In the genomic region with DNA sequence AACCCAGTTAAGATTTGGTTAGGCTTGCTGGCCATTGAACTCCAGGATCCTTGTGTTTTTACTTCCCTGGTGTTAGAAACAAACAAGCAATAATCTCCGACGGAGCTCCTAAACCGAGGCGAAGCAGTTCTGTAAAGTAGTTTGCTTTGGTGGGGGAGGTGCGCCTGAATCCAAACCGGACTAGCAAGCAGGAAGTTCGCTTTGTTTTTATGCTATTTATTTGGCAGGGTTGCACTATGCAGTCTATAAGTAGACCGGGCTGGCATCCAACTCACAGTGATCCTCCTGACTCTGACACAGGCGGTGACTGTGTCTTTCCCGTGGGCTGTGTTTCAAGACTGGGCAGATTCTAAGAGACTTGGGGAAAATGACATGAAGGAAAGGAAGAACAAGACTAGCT, we compare ENCODE assay signal across 8 mouse cellular contexts. TPM values are rescaled to one million over a fixed set of nuclear protein-coding genes. Genes with fewer than 3 reads are reported as not detected.
DNase-seq lines count a peak whose midpoint lies in the region; ATAC-seq and TF ChIP-seq lines count a peak whose summit lies in the region.

No protein-coding gene starts in this region.

- H3K36me3 ChIP-seq in neural tube, embryonic 13.5 days = peaks cover 5% of the 10 kb centered on the region; the same call in 1 of the 2 replicates
- peaks cover 3% of the 10 kb centered on the region; the same call in 1 of the 2 replicates for H3K36me3 ChIP-seq in embryonic facial prominence, embryonic 14.5 days (ENCODE audit: control insufficient read depth, insufficient read depth, low read length)
- peaks cover 6% of the 10 kb centered on the region; the same call in 1 of the 2 replicates for H3K36me3 ChIP-seq in lung, embryonic 14.5 days (ENCODE audit: insufficient read depth)

- peaks cover 15% of the 10 kb centered on the region for H3K4me1 ChIP-seq in neural tube, embryonic 13.5 days (replicated peaks)
- peaks cover 5% of the 10 kb centered on the region; the same call in 1 of the 2 replicates for H3K4me1 ChIP-seq in embryonic facial prominence, embryonic 14.5 days (ENCODE audit: control insufficient read depth, insufficient read depth, low read length)
- H3K4me1 ChIP-seq in lung, embryonic 14.5 days (ENCODE audit: insufficient read depth) = 0 out of 2 replicates have a peak, but pooled peaks cover 8% of the 10 kb centered on the region

- peak overlapping the region; percentile 67 for H3K27ac ChIP-seq in neural tube, embryonic 13.5 days (replicated peaks)
- H3K27ac ChIP-seq in embryonic facial prominence, embryonic 14.5 days (replicated peaks; ENCODE audit: low read depth, low read length) = peak overlapping the region; percentile 83
- peak overlapping the region; percentile 72 for H3K27ac ChIP-seq in lung, embryonic 14.5 days (ENCODE audit: low read depth)

- no peak overlapping the region for H3K9ac ChIP-seq in neural tube, embryonic 13.5 days
- peak overlapping the region; percentile 43; the same call in 1 of the 2 replicates for H3K9ac ChIP-seq in embryonic facial prominence, embryonic 14.5 days (ENCODE audit: low read depth, low read length)
- H3K9ac ChIP-seq in lung, embryonic 14.5 days = no peak overlapping the region

- DNase-seq in neural tube, embryonic 10.5 days (ENCODE audit: extremely low spot score, low spot score) = no peak
- DNase-seq in embryonic facial prominence, embryonic 14.5 days (ENCODE audit: low spot score) = peak; percentile 95
- peak; percentile 49 to 62 for DNase-seq in heart, postnatal 14 days
- peak; percentile 13 to 19 for DNase-seq in layer of hippocampus, adult 8-10 months (ENCODE audit: low spot score in 2 of 2)
- DNase-seq in lung, embryonic 14.5 days = peak; percentile 94
- DNase-seq in right cerebral cortex, postnatal 36 days (ENCODE audit: low spot score in 2 of 2) = peak; percentile 39 to 41
- DNase-seq in B cell, adult 2 months = no peak

- intact Hi-C loops in heart, postnatal 14 days (cut with DNase I) = no loop called here

- ATAC-seq in neural tube, embryonic 13.5 days (ENCODE audit: low read depth) = no peak
- ATAC-seq in embryonic facial prominence, embryonic 14.5 days (ENCODE audit: low read depth) = peak; percentile 6; the same call in 1 of the 2 replicates
- 0 out of 2 replicates have a peak, but pooled peaks have one; percentile 10 for ATAC-seq in lung, embryonic 14.5 days (ENCODE audit: insufficient read depth)

- no peak overlapping the region for H3K4me3 ChIP-seq in neural tube, embryonic 13.5 days
- no peak overlapping the region for H3K4me3 ChIP-seq in embryonic facial prominence, embryonic 14.5 days (ENCODE audit: low read depth, low read length)
- H3K4me3 ChIP-seq in lung, embryonic 14.5 days (ENCODE audit: low read depth, low read length) = no peak overlapping the region

- H3K4me2 ChIP-seq in neural tube, embryonic 13.5 days = 0 out of 2 replicates have a peak overlapping the region, but pooled peaks have one; percentile 11
- H3K4me2 ChIP-seq in embryonic facial prominence, embryonic 14.5 days (ENCODE audit: low read depth, low read length) = peak overlapping the region; percentile 28
- peak overlapping the region; percentile 37 for H3K4me2 ChIP-seq in lung, embryonic 14.5 days

- 27% methylated on average over 10 of the region's 10 CpGs for WGBS in neural tube, embryonic 13.5 days
- 12% methylated on average over 10 of the region's 10 CpGs for WGBS in embryonic facial prominence, embryonic 14.5 days
- WGBS in lung, embryonic 14.5 days = 4% methylated on average over 10 of the region's 10 CpGs

- TF ChIP-seq CTCF in lung, embryonic 14.5 days (IDR thresholded peaks at IDR 0.05; ENCODE audit: low read depth) = no peak

- H3K27me3 ChIP-seq in neural tube, embryonic 13.5 days = no peaks in the 10 kb centered on the region
- H3K27me3 ChIP-seq in embryonic facial prominence, embryonic 14.5 days (replicated peaks; ENCODE audit: control insufficient read depth, insufficient read depth, low read length) = no peaks in the 10 kb centered on the region
- no peaks in the 10 kb centered on the region for H3K27me3 ChIP-seq in lung, embryonic 14.5 days (ENCODE audit: insufficient read depth, low read length)

- H3K9me3 ChIP-seq in neural tube, embryonic 13.5 days = no peaks in the 10 kb centered on the region
- no peaks in the 10 kb centered on the region for H3K9me3 ChIP-seq in embryonic facial prominence, embryonic 14.5 days (ENCODE audit: control insufficient read depth, low read length)
- no peaks in the 10 kb centered on the region for H3K9me3 ChIP-seq in lung, embryonic 14.5 days (ENCODE audit: low read depth, low read length)

RNA-seq across cellular contexts. Expression of gene Hnrnpc, which starts 2.9 kb away (rescaled TPM):
- polyA plus RNA-seq in neural tube, embryonic 13.5 days (2015; fragmentation: Nextera tagmentation; extraction: Ambion mirVana) = 631 and 750 TPM in 2 replicates
- 498 and 515 TPM in 2 replicates for polyA plus RNA-seq in embryonic facial prominence, embryonic 14.5 days (2014; fragmentation: Nextera tagmentation; extraction: Ambion mirVana)
- 100 to 1,000 TPM; 118 to 137 TPM for total RNA-seq in heart, postnatal 14 days (2021)
- total RNA-seq in layer of hippocampus, adult 8-10 months (2022) = 100 to 1,000 TPM; 197 to 271 (median 244) TPM
- 673 and 695 TPM in 2 replicates for polyA plus RNA-seq in lung, embryonic 14.5 days (2014; fragmentation: Nextera tagmentation; extraction: Ambion mirVana)

RNA-seq across cellular contexts. Expression of gene Rpgrip1, which starts 3.8 kb away (rescaled TPM):
- 45.3 and 52.9 TPM in 2 replicates for polyA plus RNA-seq in neural tube, embryonic 13.5 days (2015; fragmentation: Nextera tagmentation; extraction: Ambion mirVana)
- polyA plus RNA-seq in embryonic facial prominence, embryonic 14.5 days (2014; fragmentation: Nextera tagmentation; extraction: Ambion mirVana) = 46.7 and 47.0 TPM in 2 replicates
- under 1 TPM; 0.17 to 0.53 TPM for total RNA-seq in heart, postnatal 14 days (2021)
- total RNA-seq in layer of hippocampus, adult 8-10 months (2022) = 1 to 10 TPM; 1.3 to 3.4 (median 1.7) TPM
- 76.1 TPM in 2 replicates for polyA plus RNA-seq in lung, embryonic 14.5 days (2014; fragmentation: Nextera tagmentation; extraction: Ambion mirVana)

Comparison
In these comparisons a context has a peak if more than half of its experiments do, and no peak if none do; other contexts are left out.
1. DNase-seq: peak in embryonic facial prominence, embryonic 14.5 days (single experiment), heart, postnatal 14 days (2 of 2), layer of hippocampus, adult 8-10 months (2 of 2), lung, embryonic 14.5 days (single experiment) and right cerebral cortex, postnatal 36 days (2 of 2); none in neural tube, embryonic 10.5 days (single experiment) and B cell, adult 2 months (0 of 2).
2. Peak in every context shown above with its lines, with median percentiles within 50 percentile points of each other: H3K27ac ChIP-seq and H3K4me2 ChIP-seq.